Mouse (Mus musculus): ENCODE results near the gene Scd2. TPM values are rescaled to one million over a fixed set of nuclear protein-coding genes. Genes with fewer than 3 reads are reported as not detected.

The Scd2 gene
- polyA plus RNA-seq, 1 experiment: 717 TPM

DNA sequence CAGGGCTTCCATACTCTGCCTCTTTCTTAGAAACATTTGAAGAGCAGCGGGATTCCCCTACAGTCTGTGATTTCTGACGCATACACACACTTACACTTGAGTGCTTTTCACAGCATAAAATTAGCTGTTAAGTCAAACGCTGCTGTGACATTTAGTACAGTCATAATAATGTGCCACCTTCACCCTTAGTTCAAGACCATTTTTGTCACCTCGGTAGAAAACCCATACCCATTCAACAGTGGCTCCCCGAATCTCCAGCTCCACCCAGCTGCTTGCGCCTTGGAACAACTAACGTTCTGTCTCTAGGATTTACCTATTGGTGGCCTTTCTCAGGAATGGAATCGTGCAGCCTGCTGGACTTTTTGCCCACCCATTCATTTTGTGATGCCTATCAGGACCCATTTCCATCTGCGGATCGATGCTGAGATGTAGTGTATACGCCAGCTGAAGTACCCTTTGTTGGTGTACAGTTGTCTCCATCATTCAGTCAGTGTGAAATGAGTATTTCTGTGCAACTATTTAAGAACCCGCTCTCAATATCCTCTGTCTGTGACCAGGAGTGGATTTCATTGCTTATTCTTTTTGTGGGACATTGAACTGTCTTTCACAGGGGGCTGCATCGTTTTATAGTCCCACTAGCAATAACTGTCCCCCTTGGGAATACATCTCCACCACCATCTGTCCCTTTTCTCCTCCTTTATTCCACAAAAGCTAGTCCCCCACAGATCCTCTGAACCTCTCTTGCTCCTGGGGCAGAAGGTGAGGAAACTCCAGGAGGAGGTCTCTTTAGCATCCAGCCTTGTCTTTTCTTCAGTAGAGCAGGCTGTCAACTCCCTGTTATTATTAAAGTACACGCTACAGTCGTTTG, 10.1 kb upstream of the Scd2 start:
- H3K4me1 ChIP-seq (ENCODE audit: control insufficient read depth, insufficient read depth, low read length): peaks cover 8% of the 10 kb centered on the region
- no peak for TF ChIP-seq POLR2A (IDR thresholded peaks at IDR 0.05; ENCODE audit: extremely low read depth, insufficient read depth, low read length)
- TF ChIP-seq CTCF (IDR thresholded peaks at IDR 0.05; ENCODE audit: extremely low read depth, insufficient read depth, low read length): no peak
- peak overlapping the region; percentile 79 for H3K27ac ChIP-seq (ENCODE audit: insufficient read depth, low read length)
- peak overlapping the region; percentile 54; the same call in 1 of the 2 replicates for H3K4me3 ChIP-seq (ENCODE audit: insufficient read depth, low read length)

DNA sequence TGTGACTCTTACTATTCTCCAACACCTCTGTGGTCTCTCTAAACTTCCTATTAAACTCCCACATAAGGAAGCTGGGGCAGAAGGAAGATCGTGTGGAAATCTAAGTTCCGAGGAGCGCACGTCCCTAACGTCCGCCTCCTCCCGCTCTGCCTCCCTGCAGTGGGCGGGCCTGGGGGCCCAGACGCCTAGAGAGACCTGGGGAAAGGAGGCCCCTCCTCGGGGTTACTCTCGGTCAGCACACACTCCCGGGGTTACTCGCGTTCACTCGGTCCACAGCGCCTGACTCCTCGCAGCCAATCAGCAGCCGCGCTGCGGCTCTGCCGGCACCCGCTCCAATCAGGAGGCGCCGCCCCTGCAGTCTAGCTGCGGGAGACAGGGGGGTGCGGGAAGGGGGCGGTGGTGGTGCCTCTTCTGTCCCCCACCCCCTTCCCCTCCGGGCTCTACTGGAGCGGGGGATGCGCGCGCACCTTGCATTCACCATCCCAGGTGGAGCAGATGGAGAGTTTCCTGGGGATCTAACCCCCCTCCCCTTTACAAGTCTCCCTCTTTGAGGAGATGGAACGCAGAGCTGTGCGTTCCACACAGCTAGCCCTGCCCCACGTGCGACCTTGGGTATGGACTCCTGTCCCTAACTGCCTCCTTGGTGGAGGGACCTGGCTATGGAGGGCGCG, 9.3 kb upstream of the Scd2 start:
- TF ChIP-seq POLR2A (IDR thresholded peaks at IDR 0.05; ENCODE audit: extremely low read depth, insufficient read depth, low read length): peak; percentile 24; the same call in 1 of the 2 replicates
- TF ChIP-seq CTCF (IDR thresholded peaks at IDR 0.05; ENCODE audit: extremely low read depth, insufficient read depth, low read length): no peak
- H3K27ac ChIP-seq (ENCODE audit: insufficient read depth, low read length): peak overlapping the region; percentile 79
- H3K4me1 ChIP-seq (ENCODE audit: control insufficient read depth, insufficient read depth, low read length): peaks cover 8% of the 10 kb centered on the region
- peak overlapping the region; percentile 54 for H3K4me3 ChIP-seq (ENCODE audit: insufficient read depth, low read length)

- Histone ChIP-seq H3K4me1 (ENCODE audit: control insufficient read depth, insufficient read depth, low read length) (peaks cover 8% of the 10 kb centered on the region), H3K27ac (ENCODE audit: insufficient read depth, low read length) (peak overlapping the region; percentile 67), H3K4me3 (ENCODE audit: insufficient read depth, low read length) (peak overlapping the region; percentile 54)
- TF ChIP-seq POLR2A (IDR thresholded peaks at IDR 0.05; ENCODE audit: extremely low read depth, insufficient read depth, low read length) (no peak), CTCF (IDR thresholded peaks at IDR 0.05; ENCODE audit: extremely low read depth, insufficient read depth, low read length) (no peak)
These were observed 8.8 kb upstream of the Scd2 start for GRCm38 (mm10) chr19:44284723-44285122.

GRCm38 (mm10) chr19:44285554-44285953, 7.9 kb upstream of the Scd2 start:
- Histone ChIP-seq H3K4me1 (ENCODE audit: control insufficient read depth, insufficient read depth, low read length) (peaks cover 8% of the 10 kb centered on the region), H3K27ac (ENCODE audit: insufficient read depth, low read length) (no peak overlapping the region), H3K4me3 (ENCODE audit: insufficient read depth, low read length) (no peak overlapping the region)
- TF ChIP-seq CTCF (IDR thresholded peaks at IDR 0.05; ENCODE audit: extremely low read depth, insufficient read depth, low read length) (no peak), POLR2A (IDR thresholded peaks at IDR 0.05; ENCODE audit: extremely low read depth, insufficient read depth, low read length) (no peak)

- Histone ChIP-seq H3K4me3 (ENCODE audit: insufficient read depth, low read length) (no peak overlapping the region), H3K4me1 (ENCODE audit: control insufficient read depth, insufficient read depth, low read length) (peaks cover 8% of the 10 kb centered on the region), H3K27ac (ENCODE audit: insufficient read depth, low read length) (no peak overlapping the region)
- TF ChIP-seq CTCF (IDR thresholded peaks at IDR 0.05; ENCODE audit: extremely low read depth, insufficient read depth, low read length) (no peak), POLR2A (IDR thresholded peaks at IDR 0.05; ENCODE audit: extremely low read depth, insufficient read depth, low read length) (no peak)
These were observed 7.4 kb upstream of the Scd2 start for GRCm38 (mm10) chr19:44286109-44286508.

DNA sequence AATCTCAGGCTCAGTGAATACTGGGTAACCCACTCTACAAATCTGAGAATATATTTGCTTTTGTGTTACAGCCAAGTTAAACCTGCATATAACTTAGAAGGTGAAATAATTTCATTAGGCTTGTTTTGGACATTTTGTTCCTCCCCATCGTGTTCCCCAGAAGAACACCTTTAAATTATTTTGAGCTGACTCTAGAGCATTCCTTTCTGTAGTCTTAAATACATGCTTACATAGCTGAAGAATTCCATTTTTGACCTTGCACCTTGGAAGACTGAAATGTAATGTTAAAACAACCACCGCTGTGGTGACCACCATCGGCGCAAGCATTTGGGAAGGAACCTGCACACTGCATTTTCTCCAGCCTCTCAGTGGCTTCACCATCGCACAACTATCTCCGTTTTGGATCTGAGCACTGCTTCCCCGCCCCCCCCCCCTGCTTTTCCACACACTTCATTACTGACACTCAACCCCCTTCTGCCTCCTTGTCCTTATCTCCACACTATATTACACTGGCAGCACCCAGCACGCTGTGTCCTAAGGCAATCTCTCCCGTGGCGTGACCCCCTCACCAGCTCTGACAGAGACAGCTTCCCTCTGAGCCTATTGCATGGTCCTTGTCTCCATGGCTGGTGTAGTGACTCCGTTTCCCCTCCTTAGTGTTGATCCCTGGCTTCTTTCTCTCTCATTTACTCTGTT, 5.9 kb upstream of the Scd2 start:
- Histone ChIP-seq H3K4me3 (ENCODE audit: insufficient read depth, low read length) (no peak overlapping the region), H3K4me1 (ENCODE audit: control insufficient read depth, insufficient read depth, low read length) (peaks cover 8% of the 10 kb centered on the region), H3K27ac (ENCODE audit: insufficient read depth, low read length) (no peak overlapping the region)
- no peak for TF ChIP-seq POLR2A (IDR thresholded peaks at IDR 0.05; ENCODE audit: extremely low read depth, insufficient read depth, low read length)
- TF ChIP-seq CTCF (IDR thresholded peaks at IDR 0.05; ENCODE audit: extremely low read depth, insufficient read depth, low read length): no peak

DNA sequence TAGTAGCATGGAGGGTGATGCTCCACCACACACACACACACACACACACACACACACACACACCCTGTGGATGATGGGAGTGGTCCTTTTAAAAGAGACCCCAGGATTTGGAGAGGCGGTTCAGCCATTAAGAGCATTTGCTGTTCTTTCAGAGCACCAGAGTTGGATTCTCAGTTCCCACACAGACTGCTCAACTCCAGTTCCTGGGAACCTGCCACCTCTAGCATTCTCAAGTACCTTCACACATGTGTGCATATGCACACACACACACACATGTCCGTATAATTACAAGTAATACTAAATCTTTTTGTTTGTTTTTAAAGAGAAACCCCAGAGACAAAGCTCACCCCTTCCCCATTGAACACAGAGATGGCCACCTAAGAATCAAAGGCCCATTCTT, 1.4 kb upstream of the Scd2 start:
- Histone ChIP-seq H3K4me1 (ENCODE audit: control insufficient read depth, insufficient read depth, low read length) (no peaks in the 10 kb centered on the region; the same call in 1 of the 2 replicates), H3K4me3 (ENCODE audit: insufficient read depth, low read length) (no peak overlapping the region), H3K27ac (ENCODE audit: insufficient read depth, low read length) (no peak overlapping the region)
- no peak for TF ChIP-seq POLR2A (IDR thresholded peaks at IDR 0.05; ENCODE audit: extremely low read depth, insufficient read depth, low read length)
- TF ChIP-seq CTCF (IDR thresholded peaks at IDR 0.05; ENCODE audit: extremely low read depth, insufficient read depth, low read length): no peak

- TF ChIP-seq CTCF (IDR thresholded peaks at IDR 0.05; ENCODE audit: extremely low read depth, insufficient read depth, low read length) (no peak), POLR2A (IDR thresholded peaks at IDR 0.05; ENCODE audit: extremely low read depth, insufficient read depth, low read length) (no peak)
- Histone ChIP-seq H3K4me1 (ENCODE audit: control insufficient read depth, insufficient read depth, low read length) (no peaks in the 10 kb centered on the region; the same call in none of the 2 replicates), H3K4me3 (ENCODE audit: insufficient read depth, low read length) (no peak overlapping the region), H3K27ac (ENCODE audit: insufficient read depth, low read length) (no peak overlapping the region)
These were observed 991 bp upstream of the Scd2 start for GRCm38 (mm10) chr19:44292483-44292882.

- TF ChIP-seq POLR2A (IDR thresholded peaks at IDR 0.05; ENCODE audit: extremely low read depth, insufficient read depth, low read length) (peak; percentile 100), CTCF (IDR thresholded peaks at IDR 0.05; ENCODE audit: extremely low read depth, insufficient read depth, low read length) (no peak)
- Histone ChIP-seq H3K4me3 (ENCODE audit: insufficient read depth, low read length) (peak overlapping the region; percentile 77), H3K4me1 (ENCODE audit: control insufficient read depth, insufficient read depth, low read length) (peaks cover 2% of the 10 kb centered on the region), H3K27ac (ENCODE audit: insufficient read depth, low read length) (peak overlapping the region; percentile 83)
These were observed 486 bp downstream of the Scd2 start for GRCm38 (mm10) chr19:44293769-44294551.
